Mouse (Mus musculus) stomach, postnatal 0 days (tissue): ENCODE data around the gene Hoxa5.

Experiments
- CTCF ChIP-seq: IDR thresholded peaks from 2 replicates; pipeline ENCODE4 v1.5.1; 2016; ENCODE audit warnings: antibody characterized with exemption, low read depth, mild to moderate bottlenecking, moderate library complexity
- EP300 ChIP-seq: optimal IDR thresholded peaks from 2 replicates; pipeline ENCODE3; 2016; ENCODE audit warnings: antibody characterized with exemption

GRCm38 (mm10) chr6:52213119-52213986, 9.0 kb upstream of the Hoxa5 start, which contains the start of the genes Hoxa3 and Gm28308:
- TF ChIP-seq CTCF, result no peak
- no peak for TF ChIP-seq EP300
